18 mouse cellular contexts compared by ENCODE assay signal in genomic region chr15:99797898-99798297, GRCm38 (mm10). TPM values are rescaled to one million over a fixed set of nuclear protein-coding genes. Genes with fewer than 3 reads are reported as not detected.
A peak's percentile ranks its signal among the peaks of the same experiment; 100 is the strongest.
DNase-seq lines count a peak whose midpoint lies in the region; ATAC-seq and TF ChIP-seq lines count a peak whose summit lies in the region.
"Had no signal": no experiment of that assay in that cellular context is flagged by ENCODE, and none has a peak within 500 bp of the region (broad histone marks: within the 10 kb centered on the region; RNA-seq: fewer than 3 reads in every experiment).

No protein-coding gene starts in this region.

- H3K9me3 ChIP-seq in lung, postnatal 0 days (ENCODE audit: low read length), result no peaks in the 10 kb centered on the region
- H3K9me3 ChIP-seq in stomach, postnatal 0 days (ENCODE audit: control insufficient read depth, low read length), result no peaks in the 10 kb centered on the region
- H3K9me3 ChIP-seq: forebrain, embryonic 15.5 days; limb, embryonic 12.5 days had no signal

- peaks cover 3% of the 10 kb centered on the region; the same call in 1 of the 2 replicates for H3K36me3 ChIP-seq in lung, postnatal 0 days (ENCODE audit: insufficient read depth, low read length)
- peaks cover 16% of the 10 kb centered on the region for H3K36me3 ChIP-seq in stomach, postnatal 0 days (ENCODE audit: control insufficient read depth, insufficient read depth, low read length)

- peak overlapping the region; percentile 49 for H3K27ac ChIP-seq in gastrocnemius, adult 2 months
- H3K27ac ChIP-seq in lung, postnatal 0 days (ENCODE audit: low read length), result no peak overlapping the region
- H3K27ac ChIP-seq in stomach, postnatal 0 days (replicated peaks), result peak overlapping the region; percentile 56; the same call in 1 of the 2 replicates
- H3K27ac ChIP-seq: heart, adult 2 months had no signal

- H3K4me2 ChIP-seq in lung, postnatal 0 days (replicated peaks; ENCODE audit: low read depth, low read length), result no peak overlapping the region
- no peak overlapping the region for H3K4me2 ChIP-seq in stomach, postnatal 0 days (replicated peaks; ENCODE audit: low read depth)
- H3K4me2 ChIP-seq: forebrain, embryonic 15.5 days; limb, embryonic 12.5 days; lung, embryonic 14.5 days; midbrain, embryonic 11.5 days had no signal

- TF ChIP-seq CTCF in gastrocnemius, adult 2 months (IDR thresholded peaks at IDR 0.05), result no peak
- no peak for TF ChIP-seq CTCF in lung, postnatal 0 days (IDR thresholded peaks at IDR 0.05)
- TF ChIP-seq CTCF in stomach, postnatal 0 days (IDR thresholded peaks at IDR 0.05; ENCODE audit: low read depth), result no peak

- no peak for DNase-seq in gastrocnemius, adult 2 months
- no peak for DNase-seq in gastrocnemius, postnatal 10 days
- DNase-seq in urinary bladder, postnatal 14 days (ENCODE audit: low spot score), result peak; percentile 62
- DNase-seq in urinary bladder, postnatal 4 days (ENCODE audit: low spot score in 2 of 2), result no peak
- peak; percentile 44 for DNase-seq in lung, postnatal 0 days (ENCODE audit: low spot score)
- DNase-seq in stomach, postnatal 0 days (ENCODE audit: low spot score), result no peak
- no peak for DNase-seq in heart, postnatal 4 days
- DNase-seq in layer of hippocampus, postnatal 25 days (ENCODE audit: extremely low spot score in 1 of 2, low spot score in 1 of 2), result no peak
- DNase-seq: cerebellum, postnatal 25 days; heart, adult 2 months; kidney, adult 9 months; lung, embryonic 14.5 days had no signal

- peak; percentile 70 for ATAC-seq in lung, postnatal 0 days
- no peak for ATAC-seq in stomach, postnatal 0 days (ENCODE audit: low FRiP score, low TSS enrichment)
- ATAC-seq: activated CD4-positive, CD25-positive, alpha-beta regulatory T cell, adult 4 months; forebrain, embryonic 15.5 days; inflammation-experienced regulatory T-cells, adult 6 months had no signal

- H3K4me1 ChIP-seq in lung, postnatal 0 days (ENCODE audit: insufficient read depth, low read depth, low read length), result no peaks in the 10 kb centered on the region
- H3K4me1 ChIP-seq in stomach, postnatal 0 days (replicated peaks; ENCODE audit: control insufficient read depth, insufficient read depth), result no peaks in the 10 kb centered on the region

- peak; percentile 33; the same call in 1 of the 2 replicates for TF ChIP-seq EP300 in lung, postnatal 0 days (IDR thresholded peaks at IDR 0.05)
- no peak for TF ChIP-seq EP300 in stomach, postnatal 0 days (optimal IDR thresholded peaks at IDR 0.05)

- intact Hi-C loops in gastrocnemius, adult 2 months (cut with DNase I), result no loop called here

- no peak overlapping the region for H3K4me3 ChIP-seq in gastrocnemius, adult 2 months
- no peak overlapping the region for H3K4me3 ChIP-seq in lung, postnatal 0 days (ENCODE audit: low read depth, low read length)
- no peak overlapping the region for H3K4me3 ChIP-seq in stomach, postnatal 0 days (ENCODE audit: low read depth, low read length)
- H3K4me3 ChIP-seq: forebrain, embryonic 15.5 days; heart, adult 2 months; limb, embryonic 12.5 days had no signal

- no peak overlapping the region for H3K9ac ChIP-seq in lung, postnatal 0 days (replicated peaks; ENCODE audit: low read depth)
- no peak overlapping the region for H3K9ac ChIP-seq in stomach, postnatal 0 days (ENCODE audit: low read length)
- H3K9ac ChIP-seq: forebrain, embryonic 15.5 days; limb, embryonic 12.5 days; lung, embryonic 14.5 days had no signal

- H3K27me3 ChIP-seq in lung, postnatal 0 days (replicated peaks; ENCODE audit: insufficient read depth, low read length), result no peaks in the 10 kb centered on the region
- no peaks in the 10 kb centered on the region for H3K27me3 ChIP-seq in stomach, postnatal 0 days (ENCODE audit: control insufficient read depth, insufficient read depth, low read length)
- H3K27me3 ChIP-seq: CH12.LX; forebrain, embryonic 15.5 days; limb, embryonic 12.5 days had no signal

- WGBS in lung, postnatal 0 days, result 42% methylated on average over 5 of the region's 5 CpGs
- WGBS in stomach, postnatal 0 days, result 61% methylated on average over 5 of the region's 5 CpGs

RNA-seq across cellular contexts. Expression of gene Cers5, which starts 25.2 kb away (rescaled TPM):
- total RNA-seq in gastrocnemius, adult 2 months (2021), result 1 to 10 TPM; 4.6 to 5.4 TPM
- 10 to 100 TPM; 16.0 to 17.5 TPM for total RNA-seq in gastrocnemius, postnatal 10 days (2021)
- polyA plus RNA-seq in lung, postnatal 0 days (2015; fragmentation: Nextera tagmentation; extraction: Ambion mirVana), result 67.1 and 71.5 TPM in 2 replicates
- polyA plus RNA-seq in stomach, postnatal 0 days (2015; fragmentation: Nextera tagmentation; extraction: Ambion mirVana), result 32.2 and 33.6 TPM in 2 replicates
- 10 to 100 TPM; 29.3 to 31.3 TPM for total RNA-seq in heart, postnatal 4 days (2021)
- 10 to 100 TPM; 29.0 to 34.0 TPM for total RNA-seq in layer of hippocampus, postnatal 25 days (2021)

Comparison
In these comparisons a context has a peak if more than half of its experiments do, and no peak if none do; other contexts are left out.
1. DNase-seq: peak in urinary bladder, postnatal 14 days (single experiment) and lung, postnatal 0 days (single experiment); none in gastrocnemius, adult 2 months (single experiment), gastrocnemius, postnatal 10 days (single experiment), urinary bladder, postnatal 4 days (0 of 2), stomach, postnatal 0 days (single experiment), heart, postnatal 4 days (single experiment) and layer of hippocampus, postnatal 25 days (0 of 2).